Mouse (Mus musculus) forebrain, embryonic 10.5 days (tissue): ENCODE measurements around the gene Lpar5. TPM values are rescaled to one million over a fixed set of nuclear protein-coding genes. Genes with fewer than 3 reads are reported as not detected.

Experiments
- microRNA-seq: library from miRNA; unstranded; fragments of <30 nt; microRNA quantifications from one replicate; pipeline ENCODE4, GENCODE M21; 2017
- polyA plus RNA-seq: library from polyadenylated mRNA; unstranded; fragments of >200 nt; fragmentation: Nextera tagmentation; extraction: Ambion mirVana; gene quantifications from 2 replicates; pipeline ENCODE4 v1.2.1, GENCODE M21; 2016

Gene Lpar5
- polyA plus RNA-seq, 1 experiment from 2014 or later: 0.30 TPM

Small RNAs within 50 kb of the gene (microRNA-seq; reads per million reads assigned to microRNA genes)
- gene Mir7045: not detected

Other genes with a start within 250 kb of the Lpar5 start
- gene Usp5, start 238.4 kb upstream of the Lpar5 start, polyA plus RNA-seq: 214 and 215 TPM in 2 replicates
- gene Cdca3, start 238.4 kb upstream of the Lpar5 start, polyA plus RNA-seq: 271 and 298 TPM in 2 replicates
- gene Gnb3, start 227.6 kb upstream of the Lpar5 start, polyA plus RNA-seq: 0.32 and 0.42 TPM in 2 replicates
- gene P3h3, start 210.2 kb upstream of the Lpar5 start, polyA plus RNA-seq: 9.7 TPM in 2 replicates
- 2.1 and 2.5 TPM in 2 replicates for gene Gpr162, start 203.9 kb upstream of the Lpar5 start, polyA plus RNA-seq
- 0.17 TPM in 1 of 2 replicates, not detected in the other for gene Cd4, start 179.7 kb upstream of the Lpar5 start, polyA plus RNA-seq
- gene Lag3, start 156.2 kb upstream of the Lpar5 start, polyA plus RNA-seq: 0.76 and 0.88 TPM in 2 replicates
- gene Ptms, start 147.8 kb upstream of the Lpar5 start, polyA plus RNA-seq: 218 and 224 TPM in 2 replicates
- 388 and 398 TPM in 2 replicates for gene Mlf2, start 136.5 kb upstream of the Lpar5 start, polyA plus RNA-seq
- 136 and 143 TPM in 2 replicates for gene Cops7a, start 102.4 kb upstream of the Lpar5 start, polyA plus RNA-seq
- gene Pianp, start 71.2 kb upstream of the Lpar5 start, polyA plus RNA-seq: 1.4 and 1.7 TPM in 2 replicates
- gene Zfp384, start 58.8 kb upstream of the Lpar5 start, polyA plus RNA-seq: 8.2 and 12.1 TPM in 2 replicates
- gene Ing4, start 28.2 kb upstream of the Lpar5 start, polyA plus RNA-seq: 117 and 121 TPM in 2 replicates
- 12.8 and 12.9 TPM in 2 replicates for gene Acrbp, start 18.2 kb upstream of the Lpar5 start, polyA plus RNA-seq
- gene Chd4, start 28.1 kb downstream of the Lpar5 start, polyA plus RNA-seq: 91.0 and 99.4 TPM in 2 replicates
- 101 and 103 TPM in 2 replicates for gene Nop2, start 64.0 kb downstream of the Lpar5 start, polyA plus RNA-seq
- gene Iffo1, start 77.3 kb downstream of the Lpar5 start, polyA plus RNA-seq: 9.2 and 10.0 TPM in 2 replicates
- gene Gapdh, start 98.5 kb downstream of the Lpar5 start, polyA plus RNA-seq: 3,225 and 3,313 TPM in 2 replicates
- 271 and 274 TPM in 2 replicates for gene Ncapd2, start 123.8 kb downstream of the Lpar5 start, polyA plus RNA-seq
- 232 and 239 TPM in 2 replicates for gene Mrpl51, start 123.9 kb downstream of the Lpar5 start, polyA plus RNA-seq
- 3.8 and 4.7 TPM in 2 replicates for gene Vamp1, start 147.6 kb downstream of the Lpar5 start, polyA plus RNA-seq
- 1.6 and 2.1 TPM in 2 replicates for gene Tapbpl, start 163.9 kb downstream of the Lpar5 start, polyA plus RNA-seq
- gene Cd27, start 169.1 kb downstream of the Lpar5 start, polyA plus RNA-seq: 1.1 and 1.7 TPM in 2 replicates
- 0.12 TPM in 1 of 2 replicates, not detected in the other for gene Tuba3a, start 218.1 kb downstream of the Lpar5 start, polyA plus RNA-seq
- gene Ltbr, start 246.0 kb downstream of the Lpar5 start, polyA plus RNA-seq: 16.1 and 17.2 TPM in 2 replicates